Mouse (Mus musculus): ENCODE data around the gene Vps13d. TPM values are rescaled to one million over a fixed set of nuclear protein-coding genes. Genes with fewer than 3 reads are reported as not detected.

Gene Vps13d
- total and polyA plus RNA-seq, 2 experiments from 2014 or later: 9.0 to 42.6 TPM

GRCm38 (mm10) chr4:144999903-145000382 is 194.9 kb downstream of the Vps13d start:
- WGBS: 15% methylated on average over 20 of the region's 20 CpGs
- no peak overlapping the region for H3K4me3 ChIP-seq (ENCODE audit: low read depth, low read length)
- H3K9ac ChIP-seq (replicated peaks; ENCODE audit: low read depth, low read length): no peak overlapping the region; the same call in 1 of the 2 replicates
- TF ChIP-seq CTCF (IDR thresholded peaks at IDR 0.05; ENCODE audit: low read depth) (no peak), EP300 (IDR thresholded peaks at IDR 0.05; ENCODE audit: low read depth) (peak; percentile 59; the same call in 1 of the 2 replicates)
- peak; percentile 53 for DNase-seq (ENCODE audit: low spot score)
- peaks cover 28% of the 10 kb centered on the region for H3K4me1 ChIP-seq (ENCODE audit: control insufficient read depth, insufficient read depth)
- H3K27ac ChIP-seq (ENCODE audit: low read depth): peak overlapping the region; percentile 80
- 0 out of 2 replicates have a peak overlapping the region, but pooled peaks have one; percentile 24 for H3K4me2 ChIP-seq (ENCODE audit: low read depth, low read length)
- peak; percentile 77 for ATAC-seq (ENCODE audit: insufficient read depth, low read depth)
- no peaks in the 10 kb centered on the region for H3K27me3 ChIP-seq (ENCODE audit: control insufficient read depth, insufficient read depth, low read length)
- H3K36me3 ChIP-seq (replicated peaks; ENCODE audit: control insufficient read depth, insufficient read depth, low read length): 0 out of 2 replicates have a peak, but pooled peaks cover 9% of the 10 kb centered on the region
- H3K9me3 ChIP-seq (replicated peaks; ENCODE audit: control insufficient read depth, low read length): no peaks in the 10 kb centered on the region

GRCm38 (mm10) chr4:144999572-144999880 is 195.3 kb downstream of the Vps13d start:
- DNase-seq (ENCODE audit: low spot score): no peak
- peaks cover 28% of the 10 kb centered on the region for H3K4me1 ChIP-seq (ENCODE audit: control insufficient read depth, insufficient read depth)
- peak overlapping the region; percentile 80 for H3K27ac ChIP-seq (ENCODE audit: low read depth)
- no peak overlapping the region; the same call in 1 of the 2 replicates for H3K9ac ChIP-seq (replicated peaks; ENCODE audit: low read depth, low read length)
- no peak overlapping the region for H3K4me3 ChIP-seq (ENCODE audit: low read depth, low read length)
- H3K36me3 ChIP-seq (replicated peaks; ENCODE audit: control insufficient read depth, insufficient read depth, low read length): peaks cover 7% of the 10 kb centered on the region; the same call in 1 of the 2 replicates
- H3K9me3 ChIP-seq (replicated peaks; ENCODE audit: control insufficient read depth, low read length): no peaks in the 10 kb centered on the region
- no peak overlapping the region for H3K4me2 ChIP-seq (ENCODE audit: low read depth, low read length)
- no peaks in the 10 kb centered on the region for H3K27me3 ChIP-seq (ENCODE audit: control insufficient read depth, insufficient read depth, low read length)
- ATAC-seq (ENCODE audit: insufficient read depth, low read depth): peak; percentile 10; the same call in 1 of the 2 replicates
- 36% methylated on average over 6 of the region's 6 CpGs for WGBS
- TF ChIP-seq EP300 (IDR thresholded peaks at IDR 0.05; ENCODE audit: low read depth) (no peak), CTCF (IDR thresholded peaks at IDR 0.05; ENCODE audit: low read depth) (no peak)

DNA sequence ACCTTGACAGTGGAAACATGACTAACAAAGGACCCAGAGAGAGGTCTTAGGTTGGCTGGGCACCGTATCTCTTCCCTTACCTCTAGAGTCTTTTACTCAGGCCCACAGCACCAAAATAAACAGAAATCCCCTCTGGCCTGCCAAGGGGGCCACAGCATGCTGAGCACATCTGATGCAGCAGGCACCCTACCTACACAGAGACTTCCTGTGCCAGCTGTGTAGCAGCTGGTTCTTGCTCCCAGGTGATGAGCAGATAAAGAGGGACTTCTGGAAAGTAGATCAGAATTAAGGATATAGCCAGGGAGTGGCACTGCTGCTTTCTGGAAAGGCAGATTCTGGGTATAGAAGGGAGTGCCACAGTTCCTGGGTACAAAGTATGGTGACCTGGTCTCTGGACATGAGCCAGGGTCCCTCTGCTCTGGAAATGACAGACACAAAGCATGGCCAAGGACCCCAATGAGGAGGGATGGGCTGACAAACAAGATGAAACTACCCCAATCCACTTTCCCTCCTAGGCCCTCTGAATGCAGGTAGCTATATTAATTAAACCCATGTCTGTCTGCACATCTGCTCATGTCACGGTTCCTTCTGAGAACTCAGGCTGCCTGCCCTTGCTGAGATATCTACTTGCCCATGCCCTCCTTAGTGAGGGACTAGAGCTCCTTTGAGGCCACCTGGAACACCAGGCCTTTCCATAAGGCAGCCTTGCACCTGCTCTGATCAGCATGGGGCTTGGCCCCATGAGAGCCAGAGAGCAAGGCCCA is 195.8 kb downstream of the Vps13d start:
- Histone ChIP-seq H3K4me2 (ENCODE audit: low read depth, low read length) (no peak overlapping the region), H3K36me3 (replicated peaks; ENCODE audit: control insufficient read depth, insufficient read depth, low read length) (peaks cover 8% of the 10 kb centered on the region; the same call in 1 of the 2 replicates), H3K9ac (replicated peaks; ENCODE audit: low read depth, low read length) (no peak overlapping the region; the same call in 1 of the 2 replicates), H3K4me1 (ENCODE audit: control insufficient read depth, insufficient read depth) (peaks cover 28% of the 10 kb centered on the region), H3K27me3 (ENCODE audit: control insufficient read depth, insufficient read depth, low read length) (no peaks in the 10 kb centered on the region), H3K9me3 (replicated peaks; ENCODE audit: control insufficient read depth, low read length) (no peaks in the 10 kb centered on the region), H3K4me3 (ENCODE audit: low read depth, low read length) (no peak overlapping the region), H3K27ac (ENCODE audit: low read depth) (peak overlapping the region; percentile 80)
- DNase-seq (ENCODE audit: low spot score): no peak
- 75% methylated on average over 2 of the region's 2 CpGs for WGBS
- ATAC-seq (ENCODE audit: insufficient read depth, low read depth): no peak
- TF ChIP-seq EP300 (IDR thresholded peaks at IDR 0.05; ENCODE audit: low read depth): no peak

DNA sequence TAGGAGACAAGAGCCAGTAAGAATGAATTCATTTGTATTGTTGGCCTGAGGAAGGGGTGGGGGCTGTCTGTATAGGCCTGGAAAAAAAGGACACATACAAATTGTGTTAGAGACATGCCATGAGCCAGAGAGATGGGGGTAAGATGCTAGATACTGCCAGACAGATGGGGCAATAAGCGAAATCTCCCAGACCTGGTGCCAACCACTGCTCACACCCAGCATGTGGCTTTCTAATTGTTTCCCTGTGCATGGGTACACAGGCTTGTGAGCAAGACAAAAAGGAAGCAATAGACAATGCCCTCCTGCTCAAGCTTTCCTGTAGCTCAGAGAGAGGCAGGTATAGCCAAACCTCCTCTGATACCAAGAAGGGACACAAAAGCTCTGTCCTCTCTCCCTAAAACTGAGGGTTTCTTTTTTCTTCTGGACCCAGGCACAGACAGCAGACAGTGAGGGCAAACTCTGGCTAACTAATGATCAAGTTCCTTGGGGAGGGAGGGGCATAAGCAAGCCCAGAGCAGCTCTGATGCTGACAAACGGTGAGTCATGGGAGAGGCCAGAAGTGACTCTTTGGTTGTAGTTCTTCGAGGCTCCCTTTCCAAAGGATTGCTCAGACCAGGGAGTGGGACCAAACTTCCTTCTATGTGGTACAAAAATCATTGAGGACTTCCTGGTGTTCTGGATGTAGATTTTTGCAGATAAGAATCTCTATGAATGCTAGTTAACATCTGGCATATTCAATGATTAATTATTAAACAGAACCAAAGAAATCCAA is 196.7 kb downstream of the Vps13d start:
- Histone ChIP-seq H3K4me1 (ENCODE audit: control insufficient read depth, insufficient read depth) (peaks cover 28% of the 10 kb centered on the region), H3K4me2 (ENCODE audit: low read depth, low read length) (no peak overlapping the region), H3K9me3 (replicated peaks; ENCODE audit: control insufficient read depth, low read length) (no peaks in the 10 kb centered on the region), H3K36me3 (replicated peaks; ENCODE audit: control insufficient read depth, insufficient read depth, low read length) (peaks cover 8% of the 10 kb centered on the region; the same call in 1 of the 2 replicates), H3K4me3 (ENCODE audit: low read depth, low read length) (no peak overlapping the region), H3K27me3 (ENCODE audit: control insufficient read depth, insufficient read depth, low read length) (no peaks in the 10 kb centered on the region), H3K9ac (replicated peaks; ENCODE audit: low read depth, low read length) (no peak overlapping the region), H3K27ac (ENCODE audit: low read depth) (peak overlapping the region; percentile 25; the same call in 1 of the 2 replicates)
- ATAC-seq (ENCODE audit: insufficient read depth, low read depth) (no peak), DNase-seq (ENCODE audit: low spot score) (no peak)
- 56% methylated on average over 3 of the region's 3 CpGs for WGBS
- no peak for TF ChIP-seq CTCF (IDR thresholded peaks at IDR 0.05; ENCODE audit: low read depth)
- TF ChIP-seq EP300 (IDR thresholded peaks at IDR 0.05; ENCODE audit: low read depth): no peak

GRCm38 (mm10) chr4:144996996-144997820 is 197.6 kb downstream of the Vps13d start:
- Histone ChIP-seq H3K27ac (ENCODE audit: low read depth) (no peak overlapping the region), H3K4me3 (ENCODE audit: low read depth, low read length) (no peak overlapping the region), H3K9ac (replicated peaks; ENCODE audit: low read depth, low read length) (no peak overlapping the region), H3K4me1 (ENCODE audit: control insufficient read depth, insufficient read depth) (peaks cover 28% of the 10 kb centered on the region), H3K27me3 (ENCODE audit: control insufficient read depth, insufficient read depth, low read length) (no peaks in the 10 kb centered on the region), H3K9me3 (replicated peaks; ENCODE audit: control insufficient read depth, low read length) (no peaks in the 10 kb centered on the region), H3K36me3 (replicated peaks; ENCODE audit: control insufficient read depth, insufficient read depth, low read length) (peaks cover 8% of the 10 kb centered on the region; the same call in 1 of the 2 replicates), H3K4me2 (ENCODE audit: low read depth, low read length) (no peak overlapping the region)
- no peak for ATAC-seq (ENCODE audit: insufficient read depth, low read depth)
- no peak for DNase-seq (ENCODE audit: low spot score)
- 79% methylated on average over 6 of the region's 6 CpGs for WGBS
- TF ChIP-seq CTCF (IDR thresholded peaks at IDR 0.05; ENCODE audit: low read depth): no peak
- TF ChIP-seq EP300 (IDR thresholded peaks at IDR 0.05; ENCODE audit: low read depth): no peak
